Mouse (Mus musculus) cerebellum, postnatal 10 days (tissue): ENCODE results near the gene Ccdc153.
A peak's percentile ranks its signal among the peaks of the same experiment; 100 is the strongest.

ENCODE experiments used
- DNase-seq, 2 experiments: peaks; one replicate each; pipeline ENCODE4 v3.0.0; 2021; ENCODE audit warnings: mixed read lengths in 2 of 2

Ccdc153 gene

GRCm38 (mm10) chr9:44241418-44241817 is 942 bp downstream of the Ccdc153 start:
- DNase-seq: no peak

GRCm38 (mm10) chr9:44243621-44244020 is 3.1 kb downstream of the Ccdc153 start:
- no peak for DNase-seq

GRCm38 (mm10) chr9:44247907-44248306 is 7.4 kb downstream of the Ccdc153 start:
- no peak for DNase-seq

DNA sequence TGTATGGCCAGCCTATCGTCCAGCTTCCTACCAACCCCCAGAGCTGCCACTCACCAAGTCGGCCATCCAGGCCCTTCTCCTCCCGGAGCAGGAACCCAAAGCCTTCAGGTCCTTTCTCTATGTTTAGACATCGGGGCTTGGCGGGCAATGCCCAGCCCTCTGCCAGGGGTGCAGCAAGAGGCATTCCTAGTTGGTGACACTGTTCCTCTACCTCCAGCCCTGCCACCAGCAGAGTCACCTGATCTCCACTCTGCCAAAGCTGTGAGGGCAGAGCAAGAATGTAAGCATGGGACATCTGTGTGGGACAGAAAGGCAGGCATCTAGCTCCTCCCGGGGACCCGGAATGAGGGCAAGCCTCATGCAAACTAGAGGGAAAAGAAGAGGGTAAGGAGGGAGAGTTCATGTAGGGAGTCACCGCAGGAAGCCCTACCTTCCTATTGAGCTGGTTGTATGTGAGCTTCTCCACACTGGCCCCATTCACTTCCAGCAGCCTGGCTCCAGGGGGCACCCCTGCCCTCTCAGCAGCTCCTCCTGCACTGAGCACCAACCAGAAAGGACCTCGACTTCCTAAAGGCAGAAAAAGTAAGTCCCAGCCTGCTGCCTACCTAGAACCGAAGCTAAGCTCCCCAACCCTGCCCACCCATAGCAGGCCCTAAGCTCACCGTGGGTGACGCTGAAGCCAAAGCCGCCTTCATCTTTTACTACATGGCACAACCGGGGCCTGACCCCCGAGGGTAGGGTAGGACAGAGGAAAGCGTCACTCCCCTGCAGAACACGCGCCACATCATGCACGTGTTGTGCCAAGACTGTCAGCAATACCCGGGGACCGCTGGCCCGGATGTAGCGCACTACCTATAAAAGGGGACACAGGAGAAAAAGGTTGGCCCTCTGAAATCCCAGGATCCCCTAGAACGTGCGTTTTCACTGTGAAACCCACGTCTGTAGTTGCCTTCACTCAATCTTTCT is 9.0 kb downstream of the Ccdc153 start:
- peak; percentile 53 to 69 for DNase-seq

GRCm38 (mm10) chr9:44250445-44250844 is 10.0 kb downstream of the Ccdc153 start:
- DNase-seq: peak; percentile 38 to 46

- DNase-seq: no peak
Measured at GRCm38 (mm10) chr9:44251314-44251713, 10.8 kb downstream of the Ccdc153 start, which contains the start of gene Pdzd3. Gene Pdzd3 (minus strand): TSS chr9:44251471.

GRCm38 (mm10) chr9:44253441-44253840 is 13.0 kb downstream of the Ccdc153 start:
- no peak for DNase-seq

DNA sequence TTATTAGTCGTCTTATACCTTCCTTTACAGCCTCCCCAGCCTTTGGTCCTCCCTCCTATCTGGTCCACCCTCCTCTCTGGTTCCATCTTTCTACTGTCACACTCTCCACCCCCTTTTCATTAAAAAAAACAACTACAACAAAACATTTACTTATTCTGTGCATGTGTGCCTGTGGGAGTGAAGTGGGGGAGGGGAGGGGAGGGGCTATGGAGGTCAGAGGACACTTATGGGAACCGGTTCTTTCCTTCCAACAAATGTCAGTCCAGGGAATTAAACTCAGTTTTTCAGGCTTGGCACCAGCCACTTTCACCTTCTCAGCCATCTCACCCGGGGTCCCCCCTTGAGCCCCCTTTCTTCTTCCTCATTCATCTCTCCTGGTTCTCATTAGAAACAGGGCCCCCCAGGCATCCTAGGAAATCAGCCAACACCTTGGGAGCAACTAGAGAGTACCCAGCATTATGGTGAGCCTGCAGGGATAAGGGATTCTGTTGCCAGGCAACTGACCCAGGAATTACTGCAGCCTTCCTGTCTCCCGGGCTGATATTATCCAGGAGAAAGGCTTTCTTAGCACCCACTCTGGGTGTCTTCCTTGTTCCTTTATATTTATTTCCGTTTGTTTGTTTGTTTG is 14.1 kb downstream of the Ccdc153 start:
- peak; percentile 32 to 38 for DNase-seq

DNA sequence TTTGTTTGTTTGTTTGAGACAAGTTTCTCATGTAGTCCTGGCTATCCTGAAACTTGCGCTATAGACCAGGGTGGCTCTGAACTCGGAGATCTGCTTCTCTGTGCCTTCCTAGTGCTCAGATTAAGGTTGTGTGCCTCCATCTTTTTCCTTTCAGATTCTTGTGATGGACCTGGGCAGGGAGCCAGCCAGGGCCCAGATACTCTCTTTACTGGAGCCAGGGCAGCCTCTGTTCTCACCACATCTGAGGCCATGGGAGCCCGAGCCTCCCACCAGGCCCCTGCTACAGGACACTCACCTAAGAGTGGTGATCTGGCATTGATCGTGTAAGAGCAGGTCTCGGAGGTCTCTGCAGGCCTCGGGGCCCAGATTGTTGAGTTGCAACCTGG is 14.7 kb downstream of the Ccdc153 start:
- DNase-seq: peak; percentile 35 to 40

- DNase-seq: no peak
Measured at GRCm38 (mm10) chr9:44256213-44256612, 15.7 kb downstream of the Ccdc153 start.

- DNase-seq: no peak
Measured at GRCm38 (mm10) chr9:44259014-44259413, 18.5 kb downstream of the Ccdc153 start.

DNA sequence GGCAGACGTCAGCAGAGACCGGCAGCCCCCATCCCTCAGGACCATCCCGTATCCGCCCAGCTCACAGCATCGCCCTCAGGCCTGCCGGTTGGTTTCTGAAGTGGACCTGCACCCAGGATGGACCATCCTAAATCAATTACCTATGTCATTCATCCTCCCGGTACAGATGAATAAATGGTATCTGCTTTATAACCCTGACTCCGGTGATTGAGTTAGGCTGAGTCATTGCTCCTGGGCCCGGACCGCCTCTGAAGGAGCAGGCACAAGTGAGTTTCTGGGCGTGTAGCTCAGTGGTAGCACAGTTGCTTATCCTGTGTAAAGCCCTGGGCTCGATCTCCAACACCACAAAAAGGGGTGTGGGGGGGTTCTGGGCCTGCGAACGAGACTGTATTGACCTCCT is 20.9 kb downstream of the Ccdc153 start:
- no peak for DNase-seq

GRCm38 (mm10) chr9:44266478-44267226 is 26.2 kb downstream of the Ccdc153 start:
- DNase-seq: no peak

GRCm38 (mm10) chr9:44267319-44268026 is 27.0 kb downstream of the Ccdc153 start:
- DNase-seq: peak in 1 of 2 experiments; percentile 32

DNA sequence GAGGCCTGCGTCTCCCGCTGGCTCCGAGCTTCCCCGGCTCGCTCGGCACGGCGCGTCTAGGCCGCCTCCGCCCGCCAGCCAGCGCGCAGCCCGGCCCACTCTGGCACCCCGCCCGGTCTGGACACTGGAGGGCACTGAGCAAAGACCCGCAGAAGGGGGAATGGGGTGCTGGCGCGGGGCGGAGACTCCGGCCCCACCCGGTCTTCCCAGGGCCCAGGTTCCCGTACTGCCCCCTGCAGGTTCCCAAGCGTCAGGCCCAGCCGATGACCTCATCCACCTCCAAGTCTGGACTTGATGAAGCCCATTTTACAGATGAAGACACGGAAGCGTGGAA is 27.5 kb downstream of the Ccdc153 start:
- peak; percentile 91 to 92 for DNase-seq

DNA sequence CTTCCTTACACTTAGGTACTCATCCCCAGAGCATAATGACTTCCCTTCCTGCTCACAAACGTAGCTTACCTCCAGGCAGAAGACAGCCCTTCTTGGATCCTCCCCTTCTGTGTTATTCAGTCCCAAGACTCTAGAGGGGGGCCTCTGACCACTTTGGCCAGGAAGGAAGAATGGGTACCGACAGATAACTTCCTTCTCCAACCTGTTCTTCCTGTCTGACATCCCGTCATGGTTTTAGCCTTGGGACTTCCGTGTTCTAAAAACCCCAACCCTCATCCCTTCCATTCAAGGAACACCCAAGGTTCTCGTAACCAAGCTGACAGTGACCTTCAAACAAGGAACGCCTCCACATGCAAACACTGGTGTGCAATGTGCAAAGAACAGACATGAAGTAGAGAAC is 28.0 kb downstream of the Ccdc153 start, which contains the start of gene Nlrx1:
Gene Nlrx1, minus strand, starts transcription at position 168 of the 400 bp plus-strand sequence.
- DNase-seq: no peak

GRCm38 (mm10) chr9:44269077-44269476 is 28.6 kb downstream of the Ccdc153 start:
- DNase-seq: peak; percentile 46 to 61

DNA sequence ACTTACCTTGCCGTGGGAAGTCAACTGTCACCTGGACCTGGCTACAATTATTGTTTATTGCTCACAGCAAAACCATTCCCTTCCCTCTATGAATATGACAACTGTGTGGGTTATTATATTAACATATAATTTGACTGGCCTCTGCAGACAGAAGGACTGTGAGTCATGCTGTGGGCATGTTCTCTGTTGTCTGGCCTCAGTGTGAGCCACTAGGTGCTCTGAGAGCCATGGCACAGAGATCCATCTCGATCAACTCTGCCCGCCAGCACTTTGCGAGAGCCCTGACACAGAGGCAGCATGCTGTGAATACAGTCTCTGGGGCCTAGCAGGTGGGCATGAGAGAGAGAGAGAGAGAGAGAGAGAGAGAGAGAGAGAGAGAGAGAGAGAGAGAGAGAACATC is 29.5 kb downstream of the Ccdc153 start:
- no peak for DNase-seq

DNA sequence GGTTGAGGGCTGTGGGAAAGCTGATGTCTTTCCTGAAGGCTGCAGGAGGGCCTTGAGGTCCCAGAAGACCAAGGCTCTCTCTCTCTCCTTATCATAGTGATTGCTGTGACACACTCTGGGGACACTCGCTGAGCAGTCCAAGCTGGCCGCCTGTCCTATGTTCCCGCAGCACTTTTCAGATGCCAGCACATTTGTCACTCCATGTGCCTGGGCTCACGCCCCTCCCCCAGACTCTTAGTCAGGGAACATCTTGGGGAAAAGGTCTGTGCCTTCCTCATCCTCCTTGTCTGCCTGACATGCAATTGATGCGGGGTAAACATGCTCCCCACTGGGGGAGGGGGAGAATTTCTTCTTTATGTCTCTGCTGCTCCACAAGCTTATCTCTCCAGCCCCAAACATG is 42.7 kb downstream of the Ccdc153 start:
- no peak for DNase-seq

DNA sequence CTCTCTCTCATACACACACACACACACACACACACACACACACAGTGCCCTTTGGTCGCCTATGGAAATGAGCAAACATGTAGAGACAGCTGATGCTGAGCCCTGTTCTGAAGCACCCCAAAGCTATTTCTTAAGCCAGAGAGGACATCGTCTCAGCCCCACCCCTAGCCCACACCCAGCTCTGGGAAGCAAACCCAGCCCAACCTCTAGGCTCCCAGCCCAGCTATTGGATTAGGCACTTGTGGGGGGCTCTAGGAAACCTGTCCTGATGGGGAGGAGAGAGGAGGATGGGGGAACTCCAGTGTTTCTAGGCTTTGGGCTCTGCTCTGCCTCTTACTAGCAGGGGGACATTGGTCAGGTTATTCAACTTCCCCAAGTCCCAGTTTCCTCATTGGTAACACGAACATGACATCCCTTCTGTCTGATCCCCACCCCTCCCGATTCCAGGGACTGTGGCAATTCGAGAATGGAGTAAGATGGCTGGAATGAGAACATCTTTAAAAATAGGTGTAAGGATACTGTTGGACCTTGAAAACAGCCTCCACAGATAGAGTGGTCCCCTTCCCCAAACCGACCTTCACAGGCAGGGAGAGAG is 45.9 kb downstream of the Ccdc153 start:
- DNase-seq: no peak

GRCm38 (mm10) chr9:44287003-44287400 is 46.5 kb downstream of the Ccdc153 start:
- DNase-seq: peak in 1 of 2 experiments; percentile 44
